Mouse (Mus musculus) inflammation-experienced regulatory T-cells (primary cell): ENCODE data around the gene Pard3b. TPM values are rescaled to one million over a fixed set of nuclear protein-coding genes. Genes with fewer than 3 reads are reported as not detected.

Experiments
- polyA plus RNA-seq, 2 experiments: library from polyadenylated mRNA; unstranded; fragments of 100-300 nt; shearing (Covaris generic); gene quantifications; one replicate each; pipeline ENCODE4 v1.2.1; 2017

Gene Pard3b
- polyA plus RNA-seq: under 1 TPM; 0.59 to 0.75 TPM

GRCm38 (mm10) chr1:61638347-61639111 lies at the start of gene Pard3b:
Pard3b (plus strand) TSS chr1:61638824.

